Mouse (Mus musculus): ENCODE measurements around the gene Tomm6.

The Tomm6 gene
- long read RNA-seq, experiment 1, transcript Tomm6-202 (3 exons, 749 nt): major isoform, 209 of 222 reads
- long read RNA-seq, experiment 1, transcript Tomm6-201 (3 exons, 594 nt): minor isoform, 10 of 222 reads
- long read RNA-seq, experiment 1, partial matches to known transcripts: 0 of 222 reads
- long read RNA-seq, experiment 1, other reads (novel, unspliced or antisense): 2 of 222 reads
- long read RNA-seq, experiment 2, transcript Tomm6-201 (3 exons, 594 nt): minor isoform, 5 of 210 reads
- long read RNA-seq, experiment 2, transcript Tomm6-202 (3 exons, 749 nt): major isoform, 199 of 210 reads
- long read RNA-seq, experiment 2, partial matches to known transcripts: 1 of 210 reads
- long read RNA-seq, experiment 2, other reads (novel, unspliced or antisense): 4 of 210 reads

GRCm38 (mm10) chr17:47688344-47688607, at the start of gene Tomm6:
Tomm6 (minus strand) TSS chr17:47688386.
- intact Hi-C loops (cut with DNase I): loop anchor here (5.0 kb wide), 1 partner anchor 181 kb away; the partner anchor contains the start of gene Ccnd3

DNA sequence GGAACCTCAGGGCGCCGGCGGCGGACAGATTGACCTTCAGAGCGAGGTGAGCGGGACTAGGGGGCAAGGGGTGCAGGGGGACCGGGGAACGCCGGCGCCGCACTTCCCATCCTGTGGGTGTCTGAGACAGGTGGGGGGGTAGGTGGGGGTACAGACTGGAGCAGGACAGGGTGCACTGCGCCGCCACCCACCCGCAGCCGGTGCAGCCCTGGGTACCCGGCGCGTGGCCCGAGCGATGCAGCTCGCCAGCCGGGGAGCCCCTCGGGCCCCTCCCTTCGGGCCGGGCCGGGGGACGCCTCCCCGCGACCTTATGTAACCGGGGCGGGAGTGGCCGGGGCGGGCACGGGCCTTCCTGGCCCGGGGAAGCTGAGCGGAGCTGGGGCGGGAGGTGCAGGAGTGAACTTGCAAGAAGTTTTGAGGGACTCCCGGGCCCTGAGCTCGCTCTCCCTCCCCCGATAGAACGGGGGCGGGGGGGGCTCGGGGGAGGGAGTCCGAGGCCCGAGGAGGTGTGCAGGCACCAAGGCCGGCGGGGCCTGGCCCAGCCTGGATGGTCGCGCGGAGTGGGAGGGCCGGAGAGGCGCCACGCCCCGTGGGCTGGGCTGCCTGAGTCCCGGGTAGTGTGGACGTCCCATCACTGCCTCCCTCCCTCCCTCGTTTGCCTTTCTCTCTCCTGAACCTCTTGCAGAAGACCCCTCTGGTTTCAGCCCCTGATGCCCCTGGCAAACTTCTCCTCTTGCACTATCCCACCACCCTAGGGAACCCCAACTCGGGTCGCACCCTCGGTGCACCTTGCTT, 49.3 kb upstream of the Tomm6 start:
- intact Hi-C loops (cut with DNase I): no loop called here

DNA sequence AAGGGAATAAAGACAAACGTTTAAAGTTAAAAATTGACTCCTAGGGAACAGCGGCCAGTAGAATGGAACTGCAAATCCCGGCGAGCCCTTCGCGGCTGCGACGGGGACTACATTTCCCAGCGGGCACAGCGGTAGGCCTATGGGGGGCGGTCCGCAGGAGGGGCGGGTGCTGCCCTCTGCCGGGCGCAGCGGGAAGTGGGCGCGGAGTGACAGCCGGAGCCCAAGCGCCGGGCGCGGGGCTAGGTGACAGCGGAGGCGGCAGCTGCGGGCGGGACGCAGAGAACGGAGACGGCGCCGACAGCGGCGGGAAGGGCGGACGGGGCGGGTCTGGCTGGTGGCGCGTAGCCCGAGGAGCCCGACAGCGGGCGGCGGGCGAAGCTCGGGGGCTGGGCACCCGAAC, 48.7 kb upstream of the Tomm6 start, which contains the start of gene Tfeb:
Tfeb (plus strand) TSS at position 175 of the 400 bp plus-strand sequence.
- intact Hi-C loops (cut with DNase I): no loop called here

DNA sequence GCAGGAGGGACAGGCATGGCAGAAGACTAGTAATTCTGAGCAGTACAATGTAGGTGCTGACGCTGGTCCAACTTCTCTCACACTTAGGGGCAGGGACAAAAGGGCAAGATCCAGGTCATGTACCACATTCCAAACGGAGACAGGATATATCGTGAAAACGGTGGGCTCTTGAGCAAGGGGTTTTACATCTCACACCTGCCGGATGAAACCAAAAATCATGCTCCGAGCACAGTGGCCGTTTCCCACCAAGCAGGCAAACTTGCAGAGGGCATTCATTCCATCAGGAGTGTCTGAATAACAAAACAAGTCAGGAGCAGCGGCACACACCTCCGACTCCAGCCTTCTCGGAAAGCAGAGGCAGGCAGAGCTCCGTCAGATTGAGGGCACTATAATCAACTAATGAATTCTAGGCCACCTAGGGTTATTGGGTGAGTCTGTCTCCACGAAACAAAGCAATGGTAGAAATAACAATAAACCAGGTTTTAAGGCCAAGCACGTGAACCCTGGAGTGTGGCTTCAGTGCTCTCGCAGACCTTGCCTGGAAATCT, 47.4 kb upstream of the Tomm6 start:
- intact Hi-C loops (cut with DNase I): no loop called here

DNA sequence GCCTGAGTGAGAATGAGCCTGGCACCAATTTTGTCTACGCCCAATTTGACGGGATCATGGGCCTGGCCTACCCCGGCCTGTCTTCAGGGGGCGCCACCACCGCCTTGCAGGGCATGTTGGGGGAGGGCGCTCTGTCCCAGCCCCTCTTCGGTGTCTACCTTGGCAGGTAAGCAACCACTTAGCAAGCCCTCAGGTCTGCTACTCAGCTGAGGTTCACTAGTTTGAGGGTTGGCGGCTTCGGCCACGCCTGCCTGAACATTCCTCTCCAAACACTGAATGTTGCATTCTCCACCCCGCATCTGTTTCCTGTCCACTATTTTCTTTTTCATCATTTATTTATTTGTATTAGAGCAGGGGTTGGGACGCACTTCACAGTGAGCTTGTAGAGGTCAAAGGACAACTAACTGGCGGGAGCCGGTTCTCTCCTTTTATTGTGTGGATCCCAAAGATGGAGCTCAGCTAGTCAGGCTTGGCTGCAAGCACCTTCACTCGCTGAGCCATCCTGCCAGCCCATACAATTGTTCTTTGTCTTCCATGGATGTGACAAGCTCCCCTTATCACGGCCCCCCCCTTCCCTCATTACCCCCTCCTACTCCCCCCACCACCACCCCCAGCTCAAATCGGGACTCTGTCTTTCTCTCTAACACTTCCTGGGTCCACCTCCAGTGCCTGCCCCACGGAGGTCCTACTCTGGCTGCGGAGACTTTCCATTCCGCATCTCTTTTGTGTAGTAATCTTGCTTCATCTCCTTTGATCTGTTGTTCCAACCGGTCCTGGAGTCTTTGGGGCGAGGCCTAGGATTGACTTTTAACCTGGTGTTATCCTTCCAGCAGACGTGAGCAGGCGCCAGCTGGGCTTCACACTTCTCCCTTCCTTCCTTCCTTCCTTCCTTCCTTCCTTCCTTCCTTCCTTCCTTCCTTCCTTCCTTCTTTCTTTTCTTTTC, 42.7 kb upstream of the Tomm6 start:
- intact Hi-C loops (cut with DNase I): no loop called here

GRCm38 (mm10) chr17:47726566-47726965, 38.4 kb upstream of the Tomm6 start, which contains the start of gene Pgc:
Pgc (plus strand) TSS chr17:47726842.
- intact Hi-C loops (cut with DNase I): no loop called here

DNA sequence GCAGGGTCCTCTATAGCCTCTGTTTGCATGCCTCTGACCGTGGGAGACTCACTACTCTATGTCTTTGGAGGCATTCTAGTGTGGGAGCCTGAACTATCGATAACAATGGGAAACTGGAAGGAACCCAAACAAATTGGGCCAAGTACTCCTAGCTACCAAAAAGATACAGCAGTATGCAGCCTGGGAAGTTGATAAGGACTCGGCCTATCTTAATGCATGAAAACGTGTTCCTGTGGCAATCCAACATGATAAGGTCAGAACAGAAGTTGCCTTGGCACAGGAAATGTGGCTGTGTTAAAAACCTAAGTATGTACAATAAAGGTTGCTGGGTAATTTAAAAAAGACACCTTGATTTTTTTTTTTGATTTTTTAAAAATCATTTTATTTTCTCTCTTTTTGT, 33.0 kb upstream of the Tomm6 start:
- intact Hi-C loops (cut with DNase I): no loop called here

- intact Hi-C loops (cut with DNase I): no loop called here
These were observed 26.9 kb upstream of the Tomm6 start for GRCm38 (mm10) chr17:47715037-47715436.

DNA sequence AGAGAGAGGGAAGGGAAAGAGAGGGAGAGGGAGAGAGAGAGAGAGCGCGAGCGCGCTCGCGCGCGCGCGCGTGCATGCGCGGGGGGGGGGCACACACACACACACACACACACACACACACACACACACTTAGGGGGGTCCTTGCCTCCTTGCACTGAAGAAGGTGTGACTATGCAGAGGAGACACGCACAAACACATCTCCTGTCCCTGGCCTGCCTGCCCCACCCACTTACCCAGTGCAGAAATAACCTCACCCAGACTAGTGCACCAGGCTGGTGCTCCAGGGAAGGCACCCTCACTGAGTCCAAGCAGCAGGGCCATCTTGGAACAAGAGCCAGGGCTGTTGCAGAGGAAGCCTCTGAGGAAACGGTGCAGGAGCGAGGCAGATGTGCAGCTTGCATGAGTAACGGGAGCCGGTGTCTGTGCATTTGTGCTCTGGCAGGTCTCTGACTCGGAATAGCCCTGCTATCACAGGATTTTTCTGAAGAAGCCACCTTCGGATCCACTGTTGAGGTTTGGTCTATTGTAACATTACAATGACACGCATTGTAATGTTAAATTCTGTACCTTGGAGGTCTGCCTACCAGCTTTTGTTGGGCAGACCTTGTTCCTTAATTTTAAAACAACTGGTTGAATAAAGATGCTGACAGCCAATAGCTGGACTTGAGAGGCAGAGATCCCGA, 24.8 kb upstream of the Tomm6 start:
- intact Hi-C loops (cut with DNase I): no loop called here

DNA sequence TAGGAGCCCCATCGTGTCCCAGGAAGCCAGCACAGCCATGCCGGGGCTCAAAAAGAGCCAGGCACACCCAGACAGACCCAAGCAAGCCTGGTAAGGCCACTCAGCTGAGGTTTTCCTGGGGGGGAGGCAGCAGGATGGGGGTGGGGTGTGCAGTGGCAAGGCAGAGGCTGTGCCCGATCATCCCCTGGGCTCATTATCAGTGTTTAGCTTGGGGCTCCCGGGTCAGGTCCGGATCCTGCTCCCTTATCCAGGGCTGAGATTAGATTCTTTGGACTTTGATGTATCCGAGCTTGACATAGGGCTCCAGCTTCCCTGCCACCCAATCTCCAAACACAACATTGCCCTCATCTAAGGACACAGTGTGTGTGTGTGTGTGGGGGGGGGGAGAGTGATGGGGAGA, 23.7 kb upstream of the Tomm6 start:
- intact Hi-C loops (cut with DNase I): no loop called here

GRCm38 (mm10) chr17:47710036-47710435, 21.9 kb upstream of the Tomm6 start:
- intact Hi-C loops (cut with DNase I): no loop called here

- intact Hi-C loops (cut with DNase I): no loop called here
These were observed 20.8 kb upstream of the Tomm6 start for GRCm38 (mm10) chr17:47708972-47709371.

DNA sequence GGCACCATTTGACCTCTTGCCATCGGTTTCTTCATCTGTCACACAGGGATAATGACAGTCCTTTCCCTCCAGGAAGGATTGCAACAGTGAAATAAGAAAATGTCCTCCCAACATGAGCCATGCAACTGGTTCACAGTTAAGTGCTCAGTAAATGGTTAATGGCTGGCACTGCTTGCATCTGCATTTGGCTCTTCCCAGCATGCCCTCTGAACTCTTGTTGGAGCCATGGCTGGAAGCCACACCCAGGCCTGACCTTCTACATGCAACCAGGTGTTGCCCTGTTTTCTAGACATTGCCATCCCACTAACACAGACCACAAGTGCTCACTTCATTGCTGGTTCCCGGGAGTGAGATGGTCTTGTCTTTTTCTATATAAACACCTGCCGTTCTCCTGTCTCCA, 19.8 kb upstream of the Tomm6 start:
- intact Hi-C loops (cut with DNase I): no loop called here

GRCm38 (mm10) chr17:47706196-47706595, 18.0 kb upstream of the Tomm6 start:
- intact Hi-C loops (cut with DNase I): no loop called here

GRCm38 (mm10) chr17:47704692-47705091, 16.5 kb upstream of the Tomm6 start:
- intact Hi-C loops (cut with DNase I): no loop called here

DNA sequence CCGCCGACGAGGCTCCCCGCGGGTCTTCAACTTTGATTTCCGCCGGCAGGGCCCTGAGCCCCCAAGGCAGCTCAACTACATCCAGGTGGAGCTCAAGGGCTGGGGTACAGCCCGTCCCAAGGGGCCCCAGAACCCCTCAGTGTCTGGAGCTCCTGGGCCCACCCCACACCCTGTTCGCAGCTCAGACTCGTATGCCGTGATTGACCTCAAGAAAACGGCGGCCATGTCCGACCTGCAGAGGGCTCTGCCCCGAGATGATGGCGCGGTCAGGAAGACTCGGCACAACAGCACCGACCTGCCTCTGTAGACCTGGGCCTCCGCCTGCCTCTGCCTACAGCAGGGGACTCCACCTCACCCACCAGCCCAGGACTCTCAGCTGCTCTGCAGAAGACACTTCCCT, 15.4 kb upstream of the Tomm6 start:
- intact Hi-C loops (cut with DNase I): no loop called here

DNA sequence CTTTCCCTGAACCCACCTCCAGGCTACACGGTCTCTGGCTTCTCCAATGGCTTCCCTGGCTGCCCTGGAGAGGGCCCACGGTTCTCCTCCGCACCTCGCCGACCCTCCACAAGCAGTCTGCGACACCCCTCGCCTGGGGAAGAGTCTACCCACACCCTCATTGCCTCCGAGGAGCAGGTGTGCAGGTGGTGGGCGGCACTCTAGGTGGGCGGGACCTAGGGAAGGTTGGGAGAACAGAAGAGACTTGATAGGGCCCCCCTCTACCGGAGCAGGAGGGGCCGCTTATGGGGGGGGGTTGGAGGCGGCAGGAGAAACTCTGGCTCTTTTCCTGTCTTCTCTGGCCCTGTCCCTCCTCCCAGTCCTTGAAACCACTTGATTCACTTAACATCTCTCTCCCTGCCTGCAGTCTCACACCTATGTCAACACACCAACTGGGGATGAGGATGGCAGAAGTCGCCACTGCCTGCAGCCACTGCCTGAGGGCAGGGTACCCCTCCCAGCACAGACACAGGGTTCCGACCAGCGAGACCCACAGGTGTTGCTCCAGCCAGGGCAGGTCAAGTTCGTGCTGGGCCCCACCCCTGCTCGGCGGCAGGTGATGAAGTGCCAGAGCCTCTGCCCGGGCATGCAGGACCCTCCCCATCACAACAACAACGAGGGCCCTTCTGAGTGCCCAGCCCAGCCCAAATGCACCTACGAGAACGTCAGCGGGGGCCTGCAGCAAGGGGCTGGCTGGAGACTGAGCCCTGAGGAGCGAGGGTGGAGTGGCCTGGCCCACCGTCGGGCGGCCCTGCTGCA, 14.6 kb upstream of the Tomm6 start:
- intact Hi-C loops (cut with DNase I): no loop called here

- intact Hi-C loops (cut with DNase I): no loop called here
These were observed 13.6 kb upstream of the Tomm6 start for GRCm38 (mm10) chr17:47701793-47702192.

GRCm38 (mm10) chr17:47699055-47699454, 10.9 kb upstream of the Tomm6 start:
- intact Hi-C loops (cut with DNase I): no loop called here

- intact Hi-C loops (cut with DNase I): no loop called here
These were observed 10.0 kb upstream of the Tomm6 start for GRCm38 (mm10) chr17:47698156-47698555.

Measured in adrenal gland (tissue).